Mouse (Mus musculus): ENCODE measurements around the gene Il1rl2.

DNA sequence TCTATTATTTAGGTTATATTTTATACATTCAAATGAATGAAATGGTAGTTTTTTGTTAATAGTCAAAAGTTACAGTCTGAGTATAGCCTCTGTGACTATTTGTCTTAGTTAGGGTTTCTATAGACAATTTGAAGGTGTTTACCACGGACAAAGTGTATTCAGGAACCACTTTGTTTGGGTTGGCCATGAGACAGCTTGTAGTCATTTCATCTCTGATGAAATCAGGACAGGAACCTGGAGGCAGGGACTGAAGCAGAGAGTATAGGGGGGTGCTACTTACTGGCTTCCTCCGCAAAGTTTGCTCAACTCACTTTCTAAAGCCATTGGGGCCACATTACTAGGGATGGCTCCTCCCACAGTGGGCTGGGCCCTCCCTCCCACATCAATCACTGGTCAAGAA lies 12.8 kb upstream of the Il1rl2 start:
- TF ChIP-seq CTCF (IDR thresholded peaks at IDR 0.05; ENCODE audit: insufficient read depth, low read depth, low read length) (no peak), POLR2A (IDR thresholded peaks at IDR 0.05; ENCODE audit: insufficient read depth, low read depth, low read length) (no peak)

Data from olfactory bulb, adult 2 months (tissue).